Mouse (Mus musculus) adrenal gland (tissue): ENCODE data around the gene Etv1.

Experiments
- intact Hi-C: fragments of 180-260 bp; cut with DNase I; formaldehyde crosslinking; loops from one replicate; pipeline ENCODE4 v1.15.1; 2025
- long read RNA-seq, 2 experiments: library from polyadenylated mRNA; unstranded; transcript quantifications; one replicate each; pipeline ENCODE4 v2.0.0; 2020; ENCODE audit warnings: borderline replicate concordance in 1 of 2; ENCODE audit not compliant: insufficient replicate concordance in 1 of 2

The Etv1 gene
- long read RNA-seq, experiment 1, full-length matches to known transcripts = 17 of 29 reads
- long read RNA-seq, experiment 1, partial matches to known transcripts = 6 of 29 reads
- long read RNA-seq, experiment 1, other reads (novel, unspliced or antisense) = 6 of 29 reads
- long read RNA-seq, experiment 2, full-length matches to known transcripts = 11 of 19 reads
- long read RNA-seq, experiment 2, partial matches to known transcripts = 3 of 19 reads
- long read RNA-seq, experiment 2, other reads (novel, unspliced or antisense) = 5 of 19 reads

GRCm38 (mm10) chr12:38779186-38779777 lies at the start of gene Etv1:
TSS of gene Etv1 (plus strand) at chr12:38779380.
- intact Hi-C loops = loop anchor here (5.0 kb wide), 1 partner anchor 437 kb away; no protein-coding TSS in a partner anchor

- intact Hi-C loops = no loop called here
These were observed 49.5 kb upstream of the Etv1 start for GRCm38 (mm10) chr12:38729661-38730060.

GRCm38 (mm10) chr12:38730791-38731190 lies 48.4 kb upstream of the Etv1 start:
- intact Hi-C loops = no loop called here

GRCm38 (mm10) chr12:38759322-38759721 lies 19.9 kb upstream of the Etv1 start:
- intact Hi-C loops = no loop called here

- intact Hi-C loops = loop anchor here (5.0 kb wide), 1 partner anchor 435 kb away; no protein-coding TSS in a partner anchor
These were observed 1.9 kb upstream of the Etv1 start for GRCm38 (mm10) chr12:38777316-38777715.

- intact Hi-C loops = loop anchor here (5.0 kb wide), 1 partner anchor 436 kb away; no protein-coding TSS in a partner anchor
These were observed 1.3 kb upstream of the Etv1 start for GRCm38 (mm10) chr12:38777957-38778298.

GRCm38 (mm10) chr12:38778299-38779075 lies 693 bp upstream of the Etv1 start:
- intact Hi-C loops = loop anchor here (5.0 kb wide), 1 partner anchor 436 kb away; no protein-coding TSS in a partner anchor

- intact Hi-C loops = loop anchor here (10.0 kb wide), 2 partner anchors 125 to 715 kb away; no protein-coding TSS in a partner anchor
These were observed 1.1 kb downstream of the Etv1 start for GRCm38 (mm10) chr12:38780006-38780954.

- intact Hi-C loops = loop anchor here (10.0 kb wide), 2 partner anchors 124 to 714 kb away; no protein-coding TSS in a partner anchor
These were observed 1.8 kb downstream of the Etv1 start for GRCm38 (mm10) chr12:38780955-38781304.

- intact Hi-C loops = loop anchor here (10.0 kb wide), 2 partner anchors 123 to 713 kb away; no protein-coding TSS in a partner anchor
These were observed 2.5 kb downstream of the Etv1 start for GRCm38 (mm10) chr12:38781686-38782085.

- intact Hi-C loops = loop anchor here (10.0 kb wide), 2 partner anchors 122 to 712 kb away; no protein-coding TSS in a partner anchor
These were observed 4.1 kb downstream of the Etv1 start for GRCm38 (mm10) chr12:38783291-38783690.

GRCm38 (mm10) chr12:38784221-38784620 lies 5.0 kb downstream of the Etv1 start:
- intact Hi-C loops = loop anchor here (10.0 kb wide), 2 partner anchors 121 to 711 kb away; no protein-coding TSS in a partner anchor

- intact Hi-C loops = loop anchor here (10.0 kb wide), 2 partner anchors 118 to 708 kb away; no protein-coding TSS in a partner anchor
These were observed 7.4 kb downstream of the Etv1 start for GRCm38 (mm10) chr12:38786571-38786970.

GRCm38 (mm10) chr12:38787704-38788103 lies 8.5 kb downstream of the Etv1 start:
- intact Hi-C loops = loop anchor here (10.0 kb wide), 2 partner anchors 117 to 707 kb away; no protein-coding TSS in a partner anchor

GRCm38 (mm10) chr12:38788621-38789020 lies 9.4 kb downstream of the Etv1 start:
- intact Hi-C loops = loop anchor here (10.0 kb wide), 2 partner anchors 116 to 706 kb away; no protein-coding TSS in a partner anchor

- intact Hi-C loops = loop anchor here (10.0 kb wide), 2 partner anchors 115 to 705 kb away; no protein-coding TSS in a partner anchor
These were observed 10.7 kb downstream of the Etv1 start for GRCm38 (mm10) chr12:38789789-38790355.

GRCm38 (mm10) chr12:38793076-38793475 lies 13.9 kb downstream of the Etv1 start:
- intact Hi-C loops = no loop called here

- intact Hi-C loops = no loop called here
These were observed 14.5 kb downstream of the Etv1 start for GRCm38 (mm10) chr12:38793697-38794096.

GRCm38 (mm10) chr12:38807031-38807430 lies 27.9 kb downstream of the Etv1 start:
- intact Hi-C loops = no loop called here

- intact Hi-C loops = no loop called here
These were observed 33.2 kb downstream of the Etv1 start for GRCm38 (mm10) chr12:38812392-38812791.
